Mouse (Mus musculus): ENCODE measurements around the gene Serpina1b. TPM values are rescaled to one million over a fixed set of nuclear protein-coding genes. Genes with fewer than 3 reads are reported as not detected.

Gene Serpina1b
- not detected in 2 replicates for polyA plus RNA-seq (2021; fragmentation: Nextera tagmentation)
- long read RNA-seq, experiment 1: 0 reads
- long read RNA-seq, experiment 2: 0 reads

GRCm38 (mm10) chr12:103830273-103830672 lies at the start of gene Serpina1b:
TSS of gene Serpina1b (minus strand) at chr12:103830373.

GRCm38 (mm10) chr12:103863101-103863974 lies 33.2 kb upstream of the Serpina1b start, which contains the start of gene Serpina1a:
TSS of gene Serpina1a (minus strand) at chr12:103863562.

GRCm38 (mm10) chr12:103773246-103773851 lies 56.8 kb downstream of the Serpina1b start, which contains the start of gene Serpina1d:
TSS of gene Serpina1d (minus strand) at chr12:103773592.

GRCm38 (mm10) chr12:103695429-103695828 lies 134.7 kb downstream of the Serpina1b start, which contains the start of gene Serpina1f:
TSS of gene Serpina1f (minus strand) at chr12:103695529.

Other genes with a start within 250 kb of the Serpina1b start
- not detected in 2 replicates for gene Serpina10, start 198.9 kb downstream of the Serpina1b start, polyA plus RNA-seq (2021; fragmentation: Nextera tagmentation)
- gene Serpina6, start 173.2 kb downstream of the Serpina1b start, polyA plus RNA-seq (2021; fragmentation: Nextera tagmentation): not detected in 2 replicates
- not detected in 2 replicates for gene Serpina16, start 154.2 kb downstream of the Serpina1b start, polyA plus RNA-seq (2021; fragmentation: Nextera tagmentation)
- gene Serpina1f, start 134.8 kb downstream of the Serpina1b start, polyA plus RNA-seq (2021; fragmentation: Nextera tagmentation): not detected in 2 replicates
- not detected in 2 replicates for gene Serpina1d, start 56.8 kb downstream of the Serpina1b start, polyA plus RNA-seq (2021; fragmentation: Nextera tagmentation)
- not detected in 2 replicates for gene Serpina1a, start 33.2 kb upstream of the Serpina1b start, polyA plus RNA-seq (2021; fragmentation: Nextera tagmentation)
- gene Serpina1c, start 74.5 kb upstream of the Serpina1b start, polyA plus RNA-seq (2021; fragmentation: Nextera tagmentation): not detected in 2 replicates
- gene Serpina1e, start 128.6 kb upstream of the Serpina1b start, polyA plus RNA-seq (2021; fragmentation: Nextera tagmentation): not detected in 2 replicates
- gene Serpina11, start 159.6 kb upstream of the Serpina1b start, polyA plus RNA-seq (2021; fragmentation: Nextera tagmentation): not detected in 2 replicates
- gene Serpina9, start 183.4 kb upstream of the Serpina1b start, polyA plus RNA-seq (2021; fragmentation: Nextera tagmentation): 4.9 and 5.1 TPM in 2 replicates
- gene Serpina12, start 214.1 kb upstream of the Serpina1b start, polyA plus RNA-seq (2021; fragmentation: Nextera tagmentation): 0.05 and 0.06 TPM in 2 replicates

All from left cerebral cortex, adult 6 months (tissue).